Mouse (Mus musculus) bone marrow, adult 2 months (tissue): ENCODE measurements at regions not wholly inside any gene's neighbourhood (a gene's known extent, or its start where the extent isn't known, plus 50 kb on each side); places are given as distances from the start of the nearest gene placed in this dataset.

Experiments
- CTCF ChIP-seq: fragments of 200-500 bp; IDR thresholded peaks from 2 replicates; pipeline ENCODE4 v1.5.1; 2011; ENCODE audit warnings: low read length, control low read depth; ENCODE audit not compliant: control insufficient read depth, insufficient read depth
- POLR2A ChIP-seq: fragments of 200-500 bp; IDR thresholded peaks from 2 replicates; pipeline ENCODE4 v1.6.1; 2011; ENCODE audit warnings: low read depth, mild to moderate bottlenecking, control low read depth, low read length, borderline replicate concordance; ENCODE audit not compliant: control insufficient read depth

- TF ChIP-seq POLR2A, result no peak
- TF ChIP-seq CTCF, result no peak
Observed at GRCm38 (mm10) chr6:31123342-31123990, 164.6 kb upstream of the Klf14 start.
